Mouse (Mus musculus) retina, postnatal 1 day (tissue): Measurements from ENCODE around the gene Rasl11b.

Experiments
- DNase-seq: peaks from one replicate; pipeline ENCODE4 v3.0.0-alpha.2; 2012

The Rasl11b gene

GRCm38 (mm10) chr5:74214501-74215110, 19.5 kb downstream of the Rasl11b start:
- no peak for DNase-seq

GRCm38 (mm10) chr5:74215125-74215524, 20.0 kb downstream of the Rasl11b start:
- no peak for DNase-seq

- DNase-seq = peak; percentile 54
Observed at GRCm38 (mm10) chr5:74218524-74218923, 23.4 kb downstream of the Rasl11b start.

GRCm38 (mm10) chr5:74222626-74223025, 27.5 kb downstream of the Rasl11b start:
- DNase-seq = no peak

- no peak for DNase-seq
Observed at GRCm38 (mm10) chr5:74224480-74224879, 29.4 kb downstream of the Rasl11b start.

- DNase-seq = no peak
Observed at GRCm38 (mm10) chr5:74226183-74226582, 31.1 kb downstream of the Rasl11b start.

- DNase-seq = no peak
Observed at GRCm38 (mm10) chr5:74227352-74227751, 32.3 kb downstream of the Rasl11b start.

GRCm38 (mm10) chr5:74228938-74229337, 33.9 kb downstream of the Rasl11b start:
- DNase-seq = no peak

GRCm38 (mm10) chr5:74229775-74230413, 34.8 kb downstream of the Rasl11b start:
- DNase-seq = no peak

GRCm38 (mm10) chr5:74230525-74230924, 35.4 kb downstream of the Rasl11b start:
- no peak for DNase-seq

- DNase-seq = no peak
Observed at GRCm38 (mm10) chr5:74233808-74234207, 38.7 kb downstream of the Rasl11b start.

GRCm38 (mm10) chr5:74239369-74239768, 44.3 kb downstream of the Rasl11b start:
- no peak for DNase-seq

GRCm38 (mm10) chr5:74240298-74240697, 45.2 kb downstream of the Rasl11b start:
- DNase-seq = no peak

GRCm38 (mm10) chr5:74240926-74241680, 46.0 kb downstream of the Rasl11b start:
- DNase-seq = no peak

GRCm38 (mm10) chr5:74242654-74243053, 47.6 kb downstream of the Rasl11b start:
- DNase-seq = no peak

GRCm38 (mm10) chr5:74244406-74245019, 49.4 kb downstream of the Rasl11b start:
- DNase-seq = no peak

- DNase-seq = no peak
Observed at GRCm38 (mm10) chr5:74245641-74246145, 50.6 kb downstream of the Rasl11b start.

GRCm38 (mm10) chr5:74246453-74246852, 51.4 kb downstream of the Rasl11b start:
- no peak for DNase-seq

- no peak for DNase-seq
Observed at GRCm38 (mm10) chr5:74246971-74247370, 51.9 kb downstream of the Rasl11b start.
